Mouse (Mus musculus): ENCODE measurements around the gene Fam57b.

Fam57b gene

GRCm38 (mm10) chr7:126869780-126870519, 72.5 kb downstream of the Fam57b start:
- DNase-seq (ENCODE audit: low spot score in 2 of 2) = no peak

GRCm38 (mm10) chr7:126870520-126870891, 73.0 kb downstream of the Fam57b start:
- no peak for DNase-seq (ENCODE audit: low spot score in 2 of 2)

GRCm38 (mm10) chr7:126877239-126877638, 79.8 kb downstream of the Fam57b start:
- DNase-seq (ENCODE audit: low spot score in 2 of 2) = no peak
